Mouse (Mus musculus) hematopoietic stem cell, adult 5-6 weeks (primary cell): ENCODE measurements around the gene Zdhhc7. TPM values are rescaled to one million over a fixed set of nuclear protein-coding genes. Genes with fewer than 3 reads are reported as not detected.

Experiments used
- ATAC-seq, 2 experiments: fragments of 125-278 bp in 1 of 2; replicated peaks in 1 of 2; 2 replicates each; pipeline ENCODE4 v1.8.0; 2016 to 2017; ENCODE audit warnings: inconsistent platforms in 2 of 2, mild to moderate bottlenecking in 2 of 2, moderate number of reproducible peaks in 2 of 2, low read depth in 1 of 2, moderate TSS enrichment in 1 of 2; ENCODE audit not compliant: low FRiP score in 2 of 2, poor library complexity in 2 of 2, severe bottlenecking in 2 of 2, insufficient read depth in 1 of 2, low TSS enrichment in 1 of 2
- total RNA-seq: library from RNA; stranded (forward); fragments of 172-1452, 232-1000 nt; gene quantifications from 2 replicates; pipeline ENCODE4 v1.2.3, GENCODE M21; 2017

Zdhhc7 gene
- total RNA-seq, 1 experiment from 2014 or later, result 16.1 TPM

- ATAC-seq, result no peak
These were observed 18.1 kb upstream of the Zdhhc7 start for GRCm38 (mm10) chr8:120119429-120119828.

DNA sequence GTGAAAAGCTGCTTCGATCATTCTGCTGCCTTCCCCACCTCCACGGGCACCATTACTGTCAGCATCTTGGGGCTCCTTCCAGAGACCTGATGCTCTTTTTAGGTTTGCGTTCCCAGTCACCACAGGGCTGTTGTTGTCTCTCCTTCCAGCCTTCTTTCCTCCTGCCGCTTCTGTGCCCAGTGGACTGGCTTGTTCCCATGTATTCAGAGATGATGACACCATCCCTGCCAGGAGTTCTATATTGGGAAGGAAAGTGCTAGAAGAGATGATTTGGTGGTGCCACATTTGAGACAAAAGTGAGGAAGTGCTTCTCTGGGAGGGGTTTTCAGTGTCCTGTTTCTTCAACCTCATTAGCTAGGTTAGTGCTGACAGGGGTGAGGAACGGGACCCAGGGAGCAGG lies 17.6 kb upstream of the Zdhhc7 start:
- no peak for ATAC-seq

- ATAC-seq, result no peak
These were observed 16.9 kb upstream of the Zdhhc7 start for GRCm38 (mm10) chr8:120118162-120118561.

GRCm38 (mm10) chr8:120116600-120116999 lies 15.3 kb upstream of the Zdhhc7 start:
- no peak for ATAC-seq

DNA sequence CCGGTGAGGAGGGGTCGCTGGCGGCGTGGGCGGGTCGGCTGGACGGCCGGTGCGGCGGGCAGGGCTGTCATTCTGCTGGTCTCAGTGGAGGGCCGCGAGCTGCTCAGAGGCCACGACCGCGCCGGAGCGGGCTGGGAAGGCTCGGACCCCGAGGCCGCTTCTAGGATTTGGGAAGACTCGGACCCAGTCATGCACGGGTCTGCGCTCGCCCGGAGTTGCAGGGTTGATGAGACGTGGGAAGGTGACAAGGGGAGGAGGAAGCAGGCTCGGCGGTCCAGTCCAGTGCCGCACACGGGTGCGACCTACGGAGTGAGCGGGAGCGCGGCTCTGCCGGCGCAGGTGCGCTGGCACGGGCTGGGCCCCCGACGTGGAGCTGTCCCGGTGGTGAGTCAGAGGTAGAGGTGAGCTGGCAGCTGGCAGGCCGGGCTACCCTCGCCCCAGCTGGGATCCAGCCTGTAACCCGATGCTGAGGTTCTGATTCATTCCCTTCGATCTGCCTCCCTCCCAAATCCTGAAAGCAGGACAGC lies 13.1 kb upstream of the Zdhhc7 start:
- ATAC-seq, result no peak

- peak; percentile 83 to 85 for ATAC-seq
These were observed 12.5 kb upstream of the Zdhhc7 start, which contains the start of gene 6430548M08Rik for GRCm38 (mm10) chr8:120113758-120114255. 6430548M08Rik (plus strand) TSS chr8:120114152.

- ATAC-seq, result 0 out of 4 replicates have a peak, but pooled peaks of 1 of the 2 experiments have one; percentile 1
These were observed 12.0 kb upstream of the Zdhhc7 start for GRCm38 (mm10) chr8:120113306-120113705.

- peak; percentile 5 to 27; a peak in 1 of 4 replicates for ATAC-seq
These were observed 11.3 kb upstream of the Zdhhc7 start for GRCm38 (mm10) chr8:120112535-120112934.

GRCm38 (mm10) chr8:120111382-120111781 lies 10.1 kb upstream of the Zdhhc7 start:
- ATAC-seq, result no peak

- ATAC-seq, result no peak
These were observed 9.7 kb upstream of the Zdhhc7 start for GRCm38 (mm10) chr8:120110966-120111365.

GRCm38 (mm10) chr8:120109149-120109548 lies 7.9 kb upstream of the Zdhhc7 start:
- ATAC-seq, result peak in 1 of 2 experiments; percentile 31; a peak in 1 of 4 replicates

DNA sequence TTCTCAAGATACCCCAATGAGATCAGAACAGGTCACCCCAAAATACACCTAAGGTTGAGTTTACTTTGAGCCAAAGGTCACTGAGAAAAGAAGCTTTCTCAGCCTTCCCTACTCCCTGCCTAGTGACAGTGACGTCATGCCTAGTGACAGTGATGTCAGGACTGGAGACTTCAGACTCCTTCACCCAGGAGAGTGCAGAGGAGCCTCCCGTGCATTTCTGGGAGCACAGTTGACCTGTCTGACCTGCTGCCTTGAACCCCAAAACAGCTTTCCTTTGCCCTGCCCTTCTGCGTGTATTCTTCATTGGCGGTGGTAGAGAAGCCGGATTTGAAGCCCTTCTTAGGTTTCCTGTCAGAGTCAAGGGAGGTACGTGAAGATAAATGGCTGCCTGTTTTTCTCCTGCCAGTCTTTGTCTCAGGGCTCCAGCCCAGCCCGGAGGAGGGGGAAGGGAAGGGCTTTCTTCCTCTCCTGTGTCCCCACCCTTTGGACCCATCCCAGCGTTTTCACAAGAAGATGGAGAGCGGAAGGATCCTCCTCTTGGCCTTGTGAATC lies 3.5 kb upstream of the Zdhhc7 start:
- ATAC-seq, result no peak

DNA sequence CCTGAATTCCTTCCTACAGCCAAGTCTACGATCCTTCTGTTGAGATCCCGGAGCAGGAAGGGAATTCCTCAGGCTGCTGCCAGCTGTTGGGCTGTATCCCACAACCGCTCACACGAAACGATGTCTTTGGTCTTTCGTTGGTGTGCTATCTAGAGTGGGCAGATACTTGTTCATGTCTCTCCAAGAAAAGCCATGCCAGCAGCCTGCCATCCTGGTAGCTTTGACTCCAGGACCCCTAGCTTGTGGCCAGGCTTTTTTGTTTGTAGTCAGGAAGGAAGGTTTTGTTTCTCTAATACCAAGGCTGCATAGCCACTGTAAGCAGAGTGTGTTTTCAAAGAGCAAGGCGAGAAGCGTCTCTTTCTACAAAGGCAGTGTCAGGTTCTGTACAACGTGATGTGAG lies 2.6 kb upstream of the Zdhhc7 start:
- no peak for ATAC-seq

DNA sequence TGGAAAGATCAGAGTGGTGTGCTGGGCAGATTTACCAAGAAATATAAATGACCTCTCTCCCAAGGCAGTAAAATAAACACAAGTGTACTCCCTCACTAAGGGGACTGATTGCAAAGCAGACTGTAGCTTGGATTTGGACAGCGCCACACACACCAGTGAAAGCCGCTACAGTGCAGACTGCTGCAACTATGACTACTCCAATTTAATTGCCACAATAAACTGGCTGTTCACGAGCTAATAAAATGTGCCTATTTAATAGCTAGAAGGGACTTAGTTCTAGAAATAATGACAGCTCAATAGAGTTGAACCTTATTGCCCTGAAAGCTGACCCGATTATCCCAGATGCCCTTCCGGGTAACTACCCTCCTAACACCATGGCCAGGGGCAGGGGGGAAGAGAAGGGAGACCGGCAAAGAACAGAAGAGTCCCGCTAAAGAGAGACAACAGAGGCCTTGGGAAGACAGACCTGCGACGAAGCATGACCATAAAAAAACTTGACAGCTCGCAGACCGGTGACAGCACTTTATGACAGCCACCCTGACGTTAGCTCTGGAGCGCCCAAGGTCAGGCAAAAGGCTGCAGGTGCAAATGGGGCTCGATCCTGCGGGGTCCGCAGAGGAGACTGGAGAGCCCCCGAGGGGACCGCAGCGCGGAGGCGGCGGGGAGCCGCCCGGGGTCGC lies 754 bp downstream of the Zdhhc7 start:
- ATAC-seq, result no peak

DNA sequence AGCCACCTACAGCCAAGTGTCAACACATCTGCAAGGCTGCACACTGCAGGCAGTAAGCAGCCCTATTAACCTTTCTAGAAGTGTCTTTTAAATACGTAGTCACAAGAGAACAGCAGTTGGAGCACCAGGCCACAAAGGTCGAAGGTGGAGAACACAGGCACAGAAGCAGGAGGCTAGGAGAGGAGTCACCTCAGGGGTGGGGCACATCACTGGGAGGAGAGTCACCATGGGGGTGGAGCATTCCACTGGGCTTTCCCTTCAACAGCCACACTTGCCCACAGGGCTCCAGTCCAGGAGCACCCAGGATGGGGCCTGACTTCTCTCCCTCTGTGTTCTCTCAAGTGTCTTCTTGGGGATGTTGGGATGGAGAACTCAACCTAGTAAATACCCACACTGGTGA lies 4.8 kb downstream of the Zdhhc7 start:
- ATAC-seq, result no peak

DNA sequence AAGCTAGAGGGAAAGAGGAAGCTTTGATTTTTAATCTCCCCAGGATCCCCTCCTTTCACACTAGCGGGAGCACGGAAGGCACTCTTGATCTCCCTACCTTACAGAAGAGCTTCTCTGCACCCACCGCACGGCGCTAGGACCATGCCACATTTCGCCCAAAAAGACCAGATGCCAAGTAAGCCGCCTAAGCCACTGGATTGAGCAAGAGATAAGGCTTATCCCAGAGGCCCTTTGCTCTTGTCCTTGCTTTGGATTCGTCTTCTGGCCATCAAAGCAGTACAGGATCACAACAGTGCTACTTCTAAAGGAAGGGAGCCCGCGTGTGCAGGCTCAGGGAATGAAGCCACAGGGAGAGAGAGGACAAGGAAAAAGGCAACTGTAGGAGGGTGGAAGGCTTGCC lies 6.5 kb downstream of the Zdhhc7 start:
- no peak for ATAC-seq

- no peak for ATAC-seq
These were observed 8.2 kb downstream of the Zdhhc7 start for GRCm38 (mm10) chr8:120093103-120093502.

GRCm38 (mm10) chr8:120091032-120091431 lies 10.2 kb downstream of the Zdhhc7 start:
- no peak for ATAC-seq
